Mouse (Mus musculus): ENCODE data around the gene Aasdh. TPM values are rescaled to one million over a fixed set of nuclear protein-coding genes. Genes with fewer than 3 reads are reported as not detected.
A peak's percentile ranks its signal among the peaks of the same experiment; 100 is the strongest.
"Not testable (repeated sequence)": the region's sequence is repeated elsewhere in the genome, so short reads cannot be mapped to it uniquely, and the experiment has no call there.

The Aasdh gene
- polyA plus RNA-seq, 1 experiment from 2014 or later, result 17.1 TPM

DNA sequence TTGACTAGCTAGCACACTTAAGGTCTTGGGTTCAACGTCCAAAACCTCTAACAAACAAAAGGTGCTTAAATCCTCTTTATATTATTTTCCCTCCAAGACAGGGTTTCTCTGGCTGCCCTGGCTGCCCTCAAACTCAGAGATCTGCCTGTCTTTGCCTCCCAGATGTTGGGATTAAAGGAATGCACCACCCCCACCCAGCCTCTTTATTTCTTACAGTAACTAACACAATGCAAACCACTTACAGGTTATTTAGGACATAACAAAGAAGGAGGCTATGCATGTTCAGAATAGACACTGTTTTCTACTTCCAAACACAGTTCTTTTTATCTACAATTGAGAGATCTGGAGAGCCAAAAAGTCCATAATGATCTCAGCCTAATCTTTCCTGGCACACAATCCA is 19.0 kb upstream of the Aasdh start:
- ATAC-seq (replicated peaks; ENCODE audit: low FRiP score) (no peak), DNase-seq (ENCODE audit: low spot score) (no peak)
- H3K9ac ChIP-seq (ENCODE audit: low read depth, low read length), result no peak overlapping the region
- no peak overlapping the region for H3K27ac ChIP-seq (ENCODE audit: low read depth, low read length)
- no peaks in the 10 kb centered on the region for H3K9me3 ChIP-seq (ENCODE audit: control insufficient read depth, low read length)
- H3K4me2 ChIP-seq, result no peak overlapping the region
- WGBS, result 92% methylated on average over 1 of the region's 1 CpGs
- H3K4me1 ChIP-seq (replicated peaks; ENCODE audit: control insufficient read depth, insufficient read depth, low read length), result peaks cover 2% of the 10 kb centered on the region
- no peak overlapping the region for H3K4me3 ChIP-seq (ENCODE audit: low read depth, low read length)
- peaks cover 32% of the 10 kb centered on the region for H3K36me3 ChIP-seq (ENCODE audit: control insufficient read depth, insufficient read depth, low read length)
- no peaks in the 10 kb centered on the region for H3K27me3 ChIP-seq (replicated peaks; ENCODE audit: control insufficient read depth, insufficient read depth, low read length)

DNA sequence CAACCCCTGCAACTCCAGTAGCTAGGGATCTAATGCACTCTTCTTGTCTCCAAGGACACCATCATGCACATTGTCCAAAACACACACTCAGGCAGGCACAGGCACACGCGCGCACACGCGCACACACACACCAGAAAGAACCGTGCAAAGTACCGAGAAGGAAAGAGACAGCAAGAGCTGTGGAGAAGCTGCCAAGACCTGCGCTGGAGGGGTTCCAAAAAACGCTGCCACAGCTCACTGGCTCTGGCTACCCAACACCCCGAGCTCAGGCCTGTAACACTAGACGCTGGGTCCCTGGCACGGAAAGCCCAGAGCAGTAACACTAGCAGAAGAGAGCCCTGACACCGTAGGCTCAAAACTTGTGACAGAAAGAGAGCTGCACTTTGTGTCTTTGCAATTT is 18.1 kb upstream of the Aasdh start:
- Histone ChIP-seq H3K4me1 (replicated peaks; ENCODE audit: control insufficient read depth, insufficient read depth, low read length) (no peaks in the 10 kb centered on the region; the same call in 1 of the 2 replicates), H3K27me3 (replicated peaks; ENCODE audit: control insufficient read depth, insufficient read depth, low read length) (no peaks in the 10 kb centered on the region), H3K27ac (ENCODE audit: low read depth, low read length) (no peak overlapping the region), H3K9me3 (ENCODE audit: control insufficient read depth, low read length) (no peaks in the 10 kb centered on the region), H3K4me3 (ENCODE audit: low read depth, low read length) (no peak overlapping the region), H3K4me2 (no peak overlapping the region), H3K9ac (ENCODE audit: low read depth, low read length) (no peak overlapping the region), H3K36me3 (ENCODE audit: control insufficient read depth, insufficient read depth, low read length) (peaks cover 38% of the 10 kb centered on the region)
- ATAC-seq (replicated peaks; ENCODE audit: low FRiP score), result no peak
- no peak for DNase-seq (ENCODE audit: low spot score)
- 92% methylated on average over 13 of the region's 13 CpGs for WGBS

DNA sequence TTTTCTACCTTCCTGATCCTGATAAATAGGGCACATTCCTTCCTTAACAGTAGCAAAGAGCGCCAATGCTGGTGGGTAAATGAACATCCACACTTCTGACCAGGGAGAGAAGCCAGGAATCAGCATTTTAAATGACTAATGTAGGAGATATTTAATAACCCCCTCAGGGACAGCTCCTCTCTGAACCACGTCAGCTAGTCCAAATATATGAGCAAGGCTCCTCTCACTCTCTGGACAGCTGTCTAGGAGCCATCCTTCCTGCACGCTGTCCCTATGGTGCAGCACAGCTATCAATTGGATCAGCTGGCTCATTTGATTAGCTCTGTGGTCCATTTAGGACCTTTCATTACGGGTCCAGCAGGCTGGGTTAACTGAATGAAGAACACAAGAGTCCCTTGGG is 17.5 kb upstream of the Aasdh start:
- Histone ChIP-seq H3K36me3 (ENCODE audit: control insufficient read depth, insufficient read depth, low read length) (peaks cover 44% of the 10 kb centered on the region), H3K27ac (ENCODE audit: low read depth, low read length) (no peak overlapping the region), H3K4me1 (replicated peaks; ENCODE audit: control insufficient read depth, insufficient read depth, low read length) (no peaks in the 10 kb centered on the region), H3K27me3 (replicated peaks; ENCODE audit: control insufficient read depth, insufficient read depth, low read length) (no peaks in the 10 kb centered on the region), H3K9ac (ENCODE audit: low read depth, low read length) (no peak overlapping the region), H3K9me3 (ENCODE audit: control insufficient read depth, low read length) (no peaks in the 10 kb centered on the region), H3K4me2 (no peak overlapping the region), H3K4me3 (ENCODE audit: low read depth, low read length) (no peak overlapping the region)
- DNase-seq (ENCODE audit: low spot score) (no peak), ATAC-seq (replicated peaks; ENCODE audit: low FRiP score) (no peak)
- 85% methylated on average over 4 of the region's 4 CpGs for WGBS

DNA sequence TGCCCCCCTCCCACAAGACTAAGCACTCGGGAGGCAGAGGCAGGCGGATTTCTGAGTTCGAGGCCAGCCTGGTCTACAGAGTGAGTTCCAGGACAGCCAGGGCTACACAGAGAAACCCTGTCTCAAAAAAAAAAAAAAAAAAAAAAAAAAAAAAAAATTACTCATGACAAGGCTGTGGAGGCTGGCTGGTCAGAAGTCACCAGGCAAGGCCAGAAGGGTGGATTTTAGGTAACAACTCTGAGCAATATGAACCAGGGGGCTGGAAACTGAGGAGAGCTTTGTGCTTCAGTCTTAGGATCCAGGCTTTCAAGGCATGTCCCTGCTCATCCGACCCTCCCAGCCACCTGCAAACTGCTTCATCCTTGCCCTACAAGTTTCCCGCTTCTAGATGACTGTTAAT is 7.2 kb upstream of the Aasdh start:
- not testable (repeated sequence) for DNase-seq (ENCODE audit: low spot score); H3K4me3 ChIP-seq (ENCODE audit: low read depth, low read length); H3K9me3 ChIP-seq (ENCODE audit: control insufficient read depth, low read length); H3K4me2 ChIP-seq; H3K27me3 ChIP-seq (replicated peaks; ENCODE audit: control insufficient read depth, insufficient read depth, low read length); H3K4me1 ChIP-seq (replicated peaks; ENCODE audit: control insufficient read depth, insufficient read depth, low read length); H3K27ac ChIP-seq (ENCODE audit: low read depth, low read length); H3K9ac ChIP-seq (ENCODE audit: low read depth, low read length); ATAC-seq (replicated peaks; ENCODE audit: low FRiP score)
- 94% methylated on average over 5 of the region's 5 CpGs for WGBS
- peaks cover 12% of the 10 kb centered on the region for H3K36me3 ChIP-seq (ENCODE audit: control insufficient read depth, insufficient read depth, low read length)

DNA sequence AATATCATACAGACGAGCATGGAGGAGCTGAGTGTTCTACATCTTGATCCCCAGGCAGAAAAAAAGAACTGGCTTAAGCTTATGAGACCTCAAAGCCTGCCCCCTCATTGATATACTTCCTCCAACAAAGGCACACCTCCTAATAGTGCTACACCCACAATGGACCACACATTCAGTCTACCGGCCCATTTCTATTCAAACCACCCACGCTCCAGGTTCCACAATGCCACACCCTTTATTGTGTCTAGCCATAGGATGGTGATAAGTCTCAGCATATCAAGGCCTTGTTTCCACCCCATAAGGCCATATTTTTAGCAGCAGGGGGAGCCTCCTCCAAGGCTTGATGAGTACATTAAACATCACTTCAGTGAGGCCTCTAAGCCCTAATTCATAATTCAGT is 5.5 kb upstream of the Aasdh start:
- Histone ChIP-seq H3K27ac (ENCODE audit: low read depth, low read length) (no peak overlapping the region), H3K9me3 (ENCODE audit: control insufficient read depth, low read length) (no peaks in the 10 kb centered on the region)
- 71% methylated on average over 3 of the region's 3 CpGs for WGBS

DNA sequence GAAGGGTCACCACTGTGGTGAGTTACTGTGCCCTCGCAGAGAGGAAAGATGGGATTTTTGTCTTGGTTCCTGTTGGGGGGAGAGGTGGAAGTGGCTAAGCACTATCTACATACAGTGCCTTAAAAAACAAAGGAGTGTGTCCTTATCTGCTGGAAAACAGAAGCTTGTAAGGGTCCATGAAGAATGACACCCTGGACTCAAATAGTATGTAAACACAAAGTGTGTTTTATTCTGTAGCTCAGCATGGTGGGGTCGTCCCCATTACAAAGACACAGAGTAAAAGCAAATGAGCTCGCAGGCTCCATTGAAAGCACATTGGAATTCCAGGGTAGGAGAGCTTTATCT is 813 bp upstream of the Aasdh start:
- 16% methylated on average over 3 of the region's 3 CpGs for WGBS
- Histone ChIP-seq H3K27ac (ENCODE audit: low read depth, low read length) (peak overlapping the region; percentile 73), H3K4me1 (replicated peaks; ENCODE audit: control insufficient read depth, insufficient read depth, low read length) (peaks cover 12% of the 10 kb centered on the region), H3K36me3 (ENCODE audit: control insufficient read depth, insufficient read depth, low read length) (no peaks in the 10 kb centered on the region), H3K9me3 (ENCODE audit: control insufficient read depth, low read length) (no peaks in the 10 kb centered on the region), H3K4me2 (peak overlapping the region; percentile 91), H3K9ac (ENCODE audit: low read depth, low read length) (peak overlapping the region; percentile 76), H3K4me3 (ENCODE audit: low read depth, low read length) (peak overlapping the region; percentile 55), H3K27me3 (replicated peaks; ENCODE audit: control insufficient read depth, insufficient read depth, low read length) (no peaks in the 10 kb centered on the region)
- ATAC-seq (replicated peaks; ENCODE audit: low FRiP score), result peak; percentile 15
- DNase-seq (ENCODE audit: low spot score), result no peak

More for the DNA sequence above, 5.5 kb upstream of the Aasdh start:
- Histone ChIP-seq H3K9ac (ENCODE audit: low read depth, low read length) (no peak overlapping the region), H3K4me3 (ENCODE audit: low read depth, low read length) (no peak overlapping the region), H3K4me1 (replicated peaks; ENCODE audit: control insufficient read depth, insufficient read depth, low read length) (peaks cover 12% of the 10 kb centered on the region), H3K36me3 (ENCODE audit: control insufficient read depth, insufficient read depth, low read length) (peaks cover 9% of the 10 kb centered on the region; the same call in 1 of the 2 replicates), H3K4me2 (no peak overlapping the region), H3K27me3 (replicated peaks; ENCODE audit: control insufficient read depth, insufficient read depth, low read length) (no peaks in the 10 kb centered on the region)
- ATAC-seq (replicated peaks; ENCODE audit: low FRiP score) (no peak), DNase-seq (ENCODE audit: low spot score) (no peak)

DNA sequence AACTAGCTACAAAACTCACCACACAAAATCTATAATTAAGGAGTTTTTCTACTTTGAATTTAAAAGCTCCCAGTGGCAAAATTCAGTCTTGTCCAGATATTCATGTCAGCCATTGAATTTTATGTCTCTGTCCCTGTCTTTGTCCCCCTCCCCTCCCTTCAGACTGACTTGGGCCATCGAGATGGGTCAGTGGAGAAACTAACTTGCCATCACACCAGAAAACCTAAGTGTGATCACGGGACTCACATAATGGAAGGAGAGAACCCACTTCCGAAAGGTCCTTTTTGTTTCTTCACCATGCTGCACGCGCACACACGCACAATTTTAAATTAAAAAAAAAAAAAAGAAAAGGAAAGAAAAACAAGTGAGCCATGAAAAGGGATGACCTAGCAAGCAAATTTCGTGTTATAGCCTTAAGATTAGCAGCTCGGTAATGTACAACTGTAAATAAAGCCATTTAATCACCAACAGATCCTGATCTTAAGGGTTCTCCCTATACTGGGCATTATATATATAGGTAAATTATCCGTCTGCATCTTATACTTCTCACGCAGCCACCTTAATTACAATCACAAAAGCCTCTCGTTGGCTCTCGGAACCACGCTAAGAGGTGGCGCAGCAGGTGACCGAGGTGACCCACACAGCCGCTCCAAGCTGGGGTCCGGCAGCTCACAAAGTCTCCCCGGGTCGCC is 455 bp downstream of the Aasdh start:
- Histone ChIP-seq H3K4me3 (ENCODE audit: low read depth, low read length) (peak overlapping the region; percentile 55), H3K36me3 (ENCODE audit: control insufficient read depth, insufficient read depth, low read length) (no peaks in the 10 kb centered on the region), H3K4me2 (peak overlapping the region; percentile 91), H3K27me3 (replicated peaks; ENCODE audit: control insufficient read depth, insufficient read depth, low read length) (no peaks in the 10 kb centered on the region), H3K4me1 (replicated peaks; ENCODE audit: control insufficient read depth, insufficient read depth, low read length) (peaks cover 10% of the 10 kb centered on the region), H3K27ac (ENCODE audit: low read depth, low read length) (peak overlapping the region; percentile 73), H3K9ac (ENCODE audit: low read depth, low read length) (peak overlapping the region; percentile 76), H3K9me3 (ENCODE audit: control insufficient read depth, low read length) (no peaks in the 10 kb centered on the region)
- DNase-seq (ENCODE audit: low spot score), result no peak
- WGBS, result 2% methylated on average over 19 of the region's 19 CpGs
- ATAC-seq (replicated peaks; ENCODE audit: low FRiP score), result peak; percentile 59

DNA sequence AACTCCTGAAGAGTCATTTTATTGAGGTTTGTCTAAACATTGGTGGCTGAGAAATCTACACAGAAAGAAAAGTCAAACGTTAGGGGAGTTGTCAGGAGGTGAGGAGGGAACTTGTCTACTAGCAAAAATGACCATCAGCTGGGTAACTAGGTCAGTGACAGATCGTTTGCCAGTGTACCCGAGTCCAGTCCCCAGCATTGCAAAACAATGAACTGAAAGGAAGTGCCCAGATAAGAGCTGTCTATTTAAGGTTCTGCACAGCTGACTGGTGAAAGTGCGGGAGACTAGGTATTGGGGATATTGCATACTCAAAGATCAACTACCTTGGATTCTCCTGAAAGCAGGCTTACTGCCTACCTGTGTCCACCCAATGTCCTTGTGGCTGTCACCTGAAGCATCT is 3.2 kb downstream of the Aasdh start:
- Histone ChIP-seq H3K27ac (ENCODE audit: low read depth, low read length) (no peak overlapping the region), H3K36me3 (ENCODE audit: control insufficient read depth, insufficient read depth, low read length) (no peaks in the 10 kb centered on the region; the same call in 1 of the 2 replicates), H3K9ac (ENCODE audit: low read depth, low read length) (no peak overlapping the region), H3K4me1 (replicated peaks; ENCODE audit: control insufficient read depth, insufficient read depth, low read length) (peaks cover 10% of the 10 kb centered on the region), H3K27me3 (replicated peaks; ENCODE audit: control insufficient read depth, insufficient read depth, low read length) (no peaks in the 10 kb centered on the region), H3K4me3 (ENCODE audit: low read depth, low read length) (no peak overlapping the region), H3K9me3 (ENCODE audit: control insufficient read depth, low read length) (no peaks in the 10 kb centered on the region), H3K4me2 (no peak overlapping the region)
- ATAC-seq (replicated peaks; ENCODE audit: low FRiP score) (no peak), DNase-seq (ENCODE audit: low spot score) (no peak)
- WGBS, result 47% methylated on average over 4 of the region's 4 CpGs

DNA sequence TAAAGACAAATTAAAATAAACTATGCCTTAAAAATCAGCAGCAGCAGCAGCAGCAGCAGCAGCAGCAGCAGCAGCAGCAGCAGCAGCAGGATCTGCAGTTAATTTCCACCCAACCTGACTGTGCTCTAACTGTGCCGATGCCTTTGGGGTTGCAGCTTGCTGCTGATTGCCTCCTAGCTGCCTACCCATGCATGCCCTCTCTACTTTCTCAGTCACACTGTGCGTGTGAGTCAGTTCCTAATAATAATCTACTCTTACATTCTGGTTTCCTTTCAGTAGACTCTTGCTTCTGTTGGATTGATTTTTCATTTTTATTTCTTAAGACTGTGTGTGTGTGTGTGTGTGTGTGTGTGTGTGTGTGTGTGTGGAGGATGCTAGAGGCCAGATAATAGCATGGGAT is 12.2 kb downstream of the Aasdh start:
- 82% methylated on average over 2 of the region's 2 CpGs for WGBS
- Histone ChIP-seq H3K4me2 (no peak overlapping the region), H3K9ac (ENCODE audit: low read depth, low read length) (no peak overlapping the region), H3K27me3 (replicated peaks; ENCODE audit: control insufficient read depth, insufficient read depth, low read length) (no peaks in the 10 kb centered on the region), H3K9me3 (ENCODE audit: control insufficient read depth, low read length) (no peaks in the 10 kb centered on the region), H3K4me3 (ENCODE audit: low read depth, low read length) (no peak overlapping the region), H3K4me1 (replicated peaks; ENCODE audit: control insufficient read depth, insufficient read depth, low read length) (no peaks in the 10 kb centered on the region), H3K36me3 (ENCODE audit: control insufficient read depth, insufficient read depth, low read length) (peaks cover 6% of the 10 kb centered on the region; the same call in 1 of the 2 replicates), H3K27ac (ENCODE audit: low read depth, low read length) (no peak overlapping the region)
- DNase-seq (ENCODE audit: low spot score) (no peak), ATAC-seq (replicated peaks; ENCODE audit: low FRiP score) (no peak)
